ENCODE assay signal across 8 mouse cellular contexts in the genomic region with DNA sequence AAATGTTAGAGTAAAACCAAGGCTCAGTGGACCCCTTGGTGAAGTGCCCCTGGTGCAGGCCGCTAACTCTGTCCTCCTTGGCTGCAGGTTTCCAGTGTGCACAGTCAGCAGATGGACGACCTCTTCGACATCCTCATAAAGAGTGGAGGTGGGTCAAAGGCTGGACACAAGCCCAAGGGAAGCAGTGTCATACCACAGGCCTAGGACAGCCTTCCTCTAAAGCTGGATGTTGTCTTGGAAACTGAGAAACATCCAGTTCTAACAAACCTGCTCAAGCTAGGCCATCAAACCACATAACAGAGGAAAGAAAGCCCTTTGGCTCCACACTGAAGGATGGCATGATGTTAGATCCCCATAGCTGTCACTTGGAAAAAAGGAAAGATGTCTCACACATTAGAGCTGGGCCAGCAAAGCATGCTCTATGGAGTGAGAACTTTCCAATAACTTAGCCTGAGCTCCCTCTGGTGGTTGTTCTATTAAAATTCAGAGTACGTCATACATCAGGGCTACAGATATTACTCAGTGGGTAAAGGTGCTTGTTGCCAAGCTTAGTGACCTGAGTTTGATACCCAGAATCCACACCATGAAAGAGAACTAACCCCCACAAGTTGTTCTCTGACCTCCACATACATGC.
DNase-seq lines count a peak whose midpoint lies in the region; ATAC-seq and TF ChIP-seq lines count a peak whose summit lies in the region.

No protein-coding gene starts in this region.

- no peak overlapping the region for H3K27ac ChIP-seq in heart, postnatal 0 days (ENCODE audit: low read depth)
- no peak overlapping the region for H3K27ac ChIP-seq in midbrain, embryonic 15.5 days

- H3K9ac ChIP-seq in heart, postnatal 0 days (replicated peaks; ENCODE audit: low read depth, low read length): no peak overlapping the region
- no peak overlapping the region for H3K9ac ChIP-seq in midbrain, embryonic 15.5 days

- peak; percentile 79 for TF ChIP-seq CTCF in heart, postnatal 0 days (IDR thresholded peaks at IDR 0.05; ENCODE audit: low read depth)

- H3K4me3 ChIP-seq in heart, postnatal 0 days (ENCODE audit: low read depth, low read length): no peak overlapping the region
- no peak overlapping the region for H3K4me3 ChIP-seq in midbrain, embryonic 15.5 days

- TF ChIP-seq EP300 in heart, postnatal 0 days (IDR thresholded peaks at IDR 0.05; ENCODE audit: low read depth): no peak

- WGBS in heart, postnatal 0 days: 54% methylated on average over 4 of the region's 4 CpGs
- WGBS in midbrain, embryonic 15.5 days: 74% methylated on average over 4 of the region's 4 CpGs

- ATAC-seq in heart, postnatal 0 days (ENCODE audit: insufficient read depth, low read depth): peak; percentile 86
- peak; percentile 90 for ATAC-seq in midbrain, embryonic 15.5 days (replicated peaks)

- no peaks in the 10 kb centered on the region for H3K4me1 ChIP-seq in heart, postnatal 0 days (ENCODE audit: control insufficient read depth, insufficient read depth)
- H3K4me1 ChIP-seq in midbrain, embryonic 15.5 days: no peaks in the 10 kb centered on the region

- no peak overlapping the region for H3K4me2 ChIP-seq in heart, postnatal 0 days (ENCODE audit: low read depth, low read length)
- H3K4me2 ChIP-seq in midbrain, embryonic 15.5 days: no peak overlapping the region

- H3K36me3 ChIP-seq in heart, postnatal 0 days (replicated peaks; ENCODE audit: control insufficient read depth, insufficient read depth, low read length): peaks cover 88% of the 10 kb centered on the region
- H3K36me3 ChIP-seq in midbrain, embryonic 15.5 days (replicated peaks): peaks cover 20% of the 10 kb centered on the region; the same call in 1 of the 2 replicates

- peak; percentile 70 for DNase-seq in layer of hippocampus, adult 11-12 months (ENCODE audit: low spot score)
- no peak for DNase-seq in layer of hippocampus, adult 8-10 months (ENCODE audit: low spot score in 2 of 2)
- peak; percentile 56 for DNase-seq in ES-CJ7 (ENCODE audit: low read depth, low spot score)
- peak; percentile 47 for DNase-seq in c-Kit-positive CD71-negative TER-119-negative erythroid progenitor cells, embryonic 14.5 days (ENCODE audit: low read depth)
- DNase-seq in heart, postnatal 0 days (ENCODE audit: low spot score): peak; percentile 53
- DNase-seq in kidney, postnatal 14 days: peak; percentile 71
- DNase-seq in urinary bladder, adult 18-20 months (ENCODE audit: low spot score in 2 of 2): no peak

- no peaks in the 10 kb centered on the region for H3K27me3 ChIP-seq in heart, postnatal 0 days (ENCODE audit: control insufficient read depth, insufficient read depth, low read length)
- no peaks in the 10 kb centered on the region for H3K27me3 ChIP-seq in midbrain, embryonic 15.5 days (replicated peaks)

- H3K9me3 ChIP-seq in heart, postnatal 0 days (replicated peaks; ENCODE audit: control insufficient read depth, low read length): 0 out of 2 replicates have a peak, but pooled peaks cover 3% of the 10 kb centered on the region
- no peaks in the 10 kb centered on the region for H3K9me3 ChIP-seq in midbrain, embryonic 15.5 days

Comparison
In these comparisons a context has a peak if more than half of its experiments do, and no peak if none do; other contexts are left out.
1. DNase-seq: peak in layer of hippocampus, adult 11-12 months (single experiment), ES-CJ7 (single experiment), c-Kit-positive CD71-negative TER-119-negative erythroid progenitor cells, embryonic 14.5 days (single experiment), heart, postnatal 0 days (single experiment) and kidney, postnatal 14 days (single experiment); none in layer of hippocampus, adult 8-10 months (0 of 2) and urinary bladder, adult 18-20 months (0 of 2).